Mouse (Mus musculus) MEL (cell line): ENCODE data around the gene Vmn2r8.
"Not testable (repeated sequence)": the region's sequence is repeated elsewhere in the genome, so short reads cannot be mapped to it uniquely, and the experiment has no call there.

Experiments
- EP300 ChIP-seq, 2 experiments: IDR thresholded peaks; 2 replicates each; pipeline ENCODE4 v1.6.1; 2011; ENCODE audit warnings: improper control_type of control experiment in 2 of 2, low read length in 2 of 2, low read depth in 1 of 2, mild to moderate bottlenecking in 1 of 2
- JUND ChIP-seq: IDR thresholded peaks from 2 replicates; pipeline ENCODE4 v1.6.1; 2011; ENCODE audit warnings: low read depth, mild to moderate bottlenecking, improper control_type of control experiment, low read length
- POLR2A ChIP-seq, 2 experiments: IDR thresholded peaks; 2 replicates each; pipeline ENCODE4 v1.6.1; 2011 to 2012; ENCODE audit warnings: low read length in 2 of 2, mild to moderate bottlenecking in 2 of 2, control low read depth in 1 of 2, improper control_type of control experiment in 1 of 2, low read depth in 1 of 2, moderate library complexity in 1 of 2; ENCODE audit not compliant: control insufficient read depth in 1 of 2, insufficient read depth in 1 of 2, poor library complexity in 1 of 2
- TCF12 ChIP-seq: IDR thresholded peaks from 2 replicates; pipeline ENCODE4 v1.6.1; 2014; ENCODE audit warnings: low read depth, mild to moderate bottlenecking, inconsistent platforms, low read length, improper control_type of control experiment, moderate library complexity

GRCm38 (mm10) chr5:108751258-108751657 is 57.4 kb downstream of the Vmn2r8 start:
- not testable (repeated sequence) for TF ChIP-seq TCF12; JUND; POLR2A (IDR thresholded peaks at IDR 0.05; ENCODE audit: control insufficient read depth in 1 of 2, insufficient read depth in 1 of 2, low read depth in 1 of 2, low read length in 2 of 2, poor library complexity in 1 of 2); EP300 (IDR thresholded peaks at IDR 0.05; ENCODE audit: low read depth in 1 of 2, low read length in 2 of 2)
